Mouse (Mus musculus): ENCODE measurements around the gene Pskh1. TPM values are rescaled to one million over a fixed set of nuclear protein-coding genes. Genes with fewer than 3 reads are reported as not detected.

The Pskh1 gene
- polyA plus RNA-seq, 1 experiment from 2014 or later, result 11.6 TPM

DNA sequence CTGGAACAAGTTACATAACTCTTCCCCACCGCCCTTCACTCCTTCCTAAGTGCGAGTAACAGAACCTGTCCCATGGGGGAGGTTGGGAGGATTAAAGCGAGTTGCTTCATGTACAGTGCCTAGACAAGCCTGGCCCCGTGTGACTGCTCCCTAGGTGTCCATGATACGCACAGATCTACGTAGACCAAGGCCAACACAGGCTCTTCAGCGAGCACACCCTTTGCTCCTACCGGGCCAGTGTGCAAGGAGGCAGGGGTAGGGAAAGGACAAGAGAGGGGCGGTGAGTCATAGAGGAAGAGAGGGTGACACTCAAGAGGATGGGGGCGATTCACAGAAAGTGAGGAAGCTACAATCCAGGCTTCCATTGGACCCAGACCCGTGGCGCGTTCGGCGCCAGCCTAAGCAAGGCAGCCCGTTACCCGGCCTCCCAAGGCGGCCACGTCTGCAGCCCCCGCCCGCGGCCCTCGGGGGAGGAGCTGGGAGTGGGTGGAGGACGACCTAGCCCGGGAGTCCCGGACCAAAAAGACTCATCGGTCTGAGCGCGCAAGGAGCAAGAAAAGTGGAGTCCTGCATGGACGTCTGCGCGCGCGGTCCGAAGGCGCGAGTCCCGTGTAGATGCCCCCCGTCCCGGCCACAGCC is 65.1 kb downstream of the Pskh1 start:
- Histone ChIP-seq H3K9ac (peak overlapping the region; percentile 20; the same call in 1 of the 2 replicates), H3K27ac (no peak overlapping the region), H3K4me1 (peaks cover 7% of the 10 kb centered on the region), H3K4me2 (peak overlapping the region; percentile 53), H3K36me3 (replicated peaks) (no peaks in the 10 kb centered on the region), H3K27me3 (replicated peaks) (peaks cover 30% of the 10 kb centered on the region), H3K4me3 (peak overlapping the region; percentile 41), H3K9me3 (no peaks in the 10 kb centered on the region)
- WGBS, result 3% methylated on average over 40 of the region's 40 CpGs
- peak; percentile 67 for ATAC-seq (replicated peaks)

DNA sequence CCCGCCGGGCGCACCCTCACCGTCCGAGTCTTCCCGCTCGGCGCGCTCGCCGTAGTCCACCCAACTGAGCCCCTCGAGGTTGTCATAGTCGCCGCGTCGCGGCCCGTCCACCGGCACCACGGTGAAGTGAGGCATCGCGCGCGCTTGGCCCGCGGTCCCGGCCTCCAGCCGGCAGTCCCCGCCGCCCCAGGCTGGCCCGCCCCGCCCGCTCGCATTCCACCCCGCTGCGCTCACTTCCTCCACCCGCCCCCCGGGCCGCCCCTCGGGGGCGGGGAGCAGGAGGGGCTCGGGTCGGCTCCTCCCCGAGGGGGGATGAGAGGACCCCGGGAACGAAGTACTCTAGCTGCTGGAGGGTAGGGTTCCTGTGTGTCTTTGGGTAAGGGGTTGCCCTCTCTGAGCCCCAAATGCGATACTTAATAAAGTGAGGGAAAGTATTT is 65.7 kb downstream of the Pskh1 start, which contains the start of gene Slc12a4:
Gene Slc12a4 (minus strand): TSS at position 193 of the 437 bp plus-strand sequence.
- ATAC-seq (replicated peaks), result peak; percentile 73
- peak within 1 kb of the TSS; percentile 41 for H3K4me3 ChIP-seq
- H3K4me1 ChIP-seq, result peaks cover 7% of the 10 kb centered on the region
- H3K27me3 ChIP-seq (replicated peaks), result peaks cover 30% of the 10 kb centered on the region
- H3K9ac ChIP-seq, result peak within 1 kb of the TSS; percentile 20; the same call in 1 of the 2 replicates
- no peaks in the 10 kb centered on the region for H3K36me3 ChIP-seq (replicated peaks)
- peak within 1 kb of the TSS; percentile 53 for H3K4me2 ChIP-seq
- H3K9me3 ChIP-seq, result no peaks in the 10 kb centered on the region
- no peak within 1 kb of the TSS for H3K27ac ChIP-seq
- WGBS, result under 1% methylated on average over 47 of the region's 47 CpGs

DNA sequence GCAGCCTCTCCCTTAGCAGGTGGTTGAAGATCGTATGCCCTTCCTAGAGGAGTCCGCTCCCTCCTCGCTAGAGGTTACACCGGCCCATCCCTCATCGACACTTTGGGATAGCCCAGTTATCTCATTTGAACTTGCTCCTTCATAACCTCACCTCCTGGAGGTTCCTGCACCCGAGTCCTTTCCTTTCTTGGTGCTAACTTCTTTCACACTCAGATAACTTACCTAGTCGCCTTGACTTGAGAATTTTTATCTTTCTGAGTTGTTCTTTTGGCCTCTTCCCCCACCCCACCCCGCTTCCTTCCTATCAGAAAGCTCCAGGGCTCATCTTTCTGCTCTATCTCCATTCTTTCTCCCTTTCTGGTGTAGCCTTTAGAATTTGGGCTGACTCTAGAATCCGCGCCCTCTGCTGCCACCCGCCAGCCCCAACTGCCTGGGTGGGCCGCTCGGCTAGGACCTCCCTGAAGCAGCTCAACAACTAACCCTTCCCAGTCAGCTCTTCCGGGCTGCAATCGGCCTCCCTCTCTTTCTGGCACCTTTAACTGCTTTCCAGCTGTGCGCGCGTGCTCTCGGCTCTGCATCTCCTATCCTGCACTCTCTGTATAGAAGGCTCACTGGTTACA is 66.6 kb downstream of the Pskh1 start:
- Histone ChIP-seq H3K9ac (no peak overlapping the region), H3K4me2 (peak overlapping the region; percentile 53; the same call in 1 of the 2 replicates), H3K27me3 (replicated peaks) (peaks cover 30% of the 10 kb centered on the region), H3K4me3 (no peak overlapping the region), H3K36me3 (replicated peaks) (no peaks in the 10 kb centered on the region), H3K9me3 (no peaks in the 10 kb centered on the region), H3K4me1 (peaks cover 7% of the 10 kb centered on the region), H3K27ac (no peak overlapping the region)
- no peak for ATAC-seq (replicated peaks)
- 10% methylated on average over 19 of the region's 19 CpGs for WGBS

DNA sequence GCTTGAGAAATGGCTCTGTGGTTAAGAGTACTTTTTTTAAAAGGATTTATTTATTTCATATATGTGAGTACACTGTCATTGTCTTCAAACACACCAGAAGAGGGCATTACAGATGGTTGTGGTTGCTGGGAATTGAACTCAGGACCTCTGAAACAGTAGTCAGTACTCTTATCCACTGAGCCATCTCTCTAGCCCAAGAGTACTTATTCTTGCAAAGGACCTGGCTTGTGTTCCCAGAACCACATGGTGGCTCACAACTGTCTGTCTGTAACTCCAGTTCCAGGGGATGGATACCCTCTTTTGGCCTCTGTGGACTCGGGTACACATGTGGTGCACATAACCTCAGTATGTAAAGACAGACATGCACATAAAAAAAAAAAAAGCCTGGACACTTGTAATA is 69.1 kb downstream of the Pskh1 start:
- H3K27ac ChIP-seq, result no peak overlapping the region
- no peak overlapping the region for H3K4me2 ChIP-seq
- H3K4me1 ChIP-seq, result peaks cover 7% of the 10 kb centered on the region
- no peaks in the 10 kb centered on the region for H3K9me3 ChIP-seq
- no peak for ATAC-seq (replicated peaks)
- no peak overlapping the region for H3K4me3 ChIP-seq
- H3K9ac ChIP-seq, result no peak overlapping the region
- 67% methylated on average over 1 of the region's 1 CpGs for WGBS
- peaks cover 29% of the 10 kb centered on the region for H3K27me3 ChIP-seq (replicated peaks)
- H3K36me3 ChIP-seq (replicated peaks), result no peaks in the 10 kb centered on the region

DNA sequence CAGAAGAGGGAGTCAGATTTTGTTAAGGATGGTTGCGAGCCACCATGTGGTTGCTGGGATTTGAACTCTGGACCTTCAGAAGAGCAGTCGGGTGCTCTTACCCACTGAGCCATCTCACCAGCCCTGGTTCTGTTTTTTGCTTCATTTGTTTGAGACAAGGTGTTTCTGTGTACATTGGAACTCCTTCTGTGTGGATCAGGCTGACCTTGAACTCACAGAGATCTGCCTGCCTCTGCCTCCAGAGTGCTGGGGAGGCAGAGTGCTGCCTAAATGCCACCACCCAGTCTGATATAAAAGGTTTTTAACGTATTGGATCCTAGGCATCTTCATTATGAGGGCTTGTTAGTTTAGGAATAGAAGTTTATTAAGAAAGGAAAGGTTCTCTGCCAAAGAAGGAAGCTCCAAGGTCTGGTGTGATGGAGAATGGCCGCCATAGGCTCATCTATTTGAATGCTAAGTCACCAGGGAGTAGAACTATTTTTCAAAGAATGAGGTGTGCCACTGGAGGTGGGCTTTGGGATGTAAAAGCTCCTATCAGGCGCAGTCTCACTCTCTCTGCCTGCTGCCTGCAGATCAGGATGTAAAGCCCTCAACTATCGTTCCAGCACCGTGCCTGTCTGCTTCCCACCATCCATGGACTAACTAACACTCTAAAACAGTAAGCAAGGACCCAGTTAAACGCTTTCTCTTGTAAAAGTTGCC is 70.9 kb downstream of the Pskh1 start:
- no peak overlapping the region for H3K9ac ChIP-seq
- H3K4me2 ChIP-seq, result no peak overlapping the region
- H3K27ac ChIP-seq, result no peak overlapping the region
- no peaks in the 10 kb centered on the region for H3K4me1 ChIP-seq
- ATAC-seq (replicated peaks), result no peak
- H3K36me3 ChIP-seq (replicated peaks), result no peaks in the 10 kb centered on the region
- H3K9me3 ChIP-seq, result no peaks in the 10 kb centered on the region
- 0 out of 2 replicates have a peak, but pooled peaks cover 13% of the 10 kb centered on the region for H3K27me3 ChIP-seq (replicated peaks)
- no peak overlapping the region for H3K4me3 ChIP-seq
- 78% methylated on average over 8 of the region's 8 CpGs for WGBS

DNA sequence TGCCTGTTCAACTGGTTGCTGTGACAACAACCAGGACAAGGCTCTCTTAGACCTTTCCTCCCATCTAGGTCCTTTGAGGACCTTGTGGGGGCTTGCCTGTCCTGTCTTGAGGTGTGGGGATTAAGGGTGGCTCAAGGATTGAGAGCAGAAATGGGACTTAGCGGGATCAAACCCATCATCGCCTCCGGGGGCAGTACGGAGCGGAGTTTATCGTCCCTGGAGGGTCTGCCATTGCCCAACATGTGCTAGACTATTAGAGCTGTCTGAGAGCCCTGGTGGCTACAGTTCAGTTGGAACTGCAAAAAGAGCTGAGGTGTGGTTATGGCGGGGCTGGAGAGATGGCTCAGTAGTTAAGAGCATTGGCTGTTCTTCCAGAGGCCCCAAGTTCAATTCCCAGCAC is 75.1 kb downstream of the Pskh1 start:
- 56% methylated on average over 7 of the region's 7 CpGs for WGBS
- ATAC-seq (replicated peaks), result no peak
- no peak overlapping the region for H3K4me2 ChIP-seq
- no peak overlapping the region for H3K9ac ChIP-seq
- H3K27me3 ChIP-seq (replicated peaks), result no peaks in the 10 kb centered on the region
- H3K27ac ChIP-seq, result no peak overlapping the region
- no peaks in the 10 kb centered on the region for H3K4me1 ChIP-seq
- H3K4me3 ChIP-seq, result no peak overlapping the region
- H3K36me3 ChIP-seq (replicated peaks), result no peaks in the 10 kb centered on the region
- no peaks in the 10 kb centered on the region for H3K9me3 ChIP-seq

DNA sequence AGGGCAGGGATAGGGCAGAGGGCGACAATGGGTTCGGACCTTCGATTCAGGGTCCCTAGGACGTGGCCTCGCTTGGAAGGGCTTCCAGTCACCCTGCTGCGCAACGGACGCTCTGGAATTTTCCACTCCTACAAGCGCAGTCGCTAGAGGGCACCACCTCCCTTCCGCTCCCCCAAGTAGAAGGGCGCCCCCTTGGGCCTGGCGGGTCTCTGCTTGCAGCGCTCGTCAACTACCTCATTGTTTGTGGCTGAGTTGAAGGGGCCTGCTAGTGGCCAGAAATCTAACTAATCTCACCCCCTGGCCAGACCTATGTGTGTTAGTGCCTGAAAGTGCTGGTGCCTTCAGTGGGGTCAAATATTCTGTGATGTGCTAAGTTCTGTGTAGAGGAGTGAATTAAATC is 79.1 kb downstream of the Pskh1 start, which contains the start of gene Dpep3:
Gene Dpep3 (minus strand): TSS at position 105 of the 400 bp plus-strand sequence.
- Histone ChIP-seq H3K4me2 (no peak within 1 kb of the TSS), H3K4me3 (no peak within 1 kb of the TSS), H3K4me1 (no peaks in the 10 kb centered on the region), H3K27me3 (replicated peaks) (no peaks in the 10 kb centered on the region), H3K9ac (no peak within 1 kb of the TSS), H3K9me3 (no peaks in the 10 kb centered on the region), H3K36me3 (replicated peaks) (no peaks in the 10 kb centered on the region), H3K27ac (no peak within 1 kb of the TSS)
- WGBS, result 93% methylated on average over 15 of the region's 15 CpGs
- no peak for ATAC-seq (replicated peaks)

DNA sequence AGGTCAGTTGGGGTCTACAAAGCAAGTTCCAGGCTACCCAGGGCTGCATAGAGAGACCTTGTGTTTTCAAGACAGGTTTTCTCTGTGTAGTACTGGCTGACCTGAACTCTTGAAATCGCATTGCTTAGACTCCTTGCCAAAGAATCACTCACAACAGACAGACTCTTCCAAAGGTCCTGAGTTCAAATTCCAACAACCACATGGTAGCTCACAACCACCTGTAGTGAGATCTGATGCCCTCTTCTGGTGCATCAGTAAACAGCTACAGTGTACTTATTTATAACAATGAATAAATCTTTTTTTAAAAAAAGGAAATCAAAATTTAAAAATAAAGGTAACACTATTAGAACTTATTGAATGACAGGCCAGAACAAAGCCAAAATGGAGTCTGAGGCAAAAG is 80.9 kb downstream of the Pskh1 start:
- H3K36me3 ChIP-seq (replicated peaks), result no peaks in the 10 kb centered on the region
- WGBS, result 90% methylated on average over 1 of the region's 1 CpGs
- H3K9me3 ChIP-seq, result no peaks in the 10 kb centered on the region
- H3K4me2 ChIP-seq, result no peak overlapping the region
- no peak overlapping the region for H3K9ac ChIP-seq
- ATAC-seq (replicated peaks), result no peak
- no peak overlapping the region for H3K27ac ChIP-seq
- H3K27me3 ChIP-seq (replicated peaks), result no peaks in the 10 kb centered on the region
- no peak overlapping the region for H3K4me3 ChIP-seq
- H3K4me1 ChIP-seq, result no peaks in the 10 kb centered on the region

Small RNA genes lying within 50 kb of the gene (microRNA-seq; reads per million reads assigned to microRNA genes)
- gene Mir7074, result not detected

Other genes starting within 250 kb of the Pskh1 start
- 24.9 and 25.6 TPM in 2 replicates for gene Carmil2, start 214.2 kb upstream of the Pskh1 start, polyA plus RNA-seq (2015; fragmentation: Nextera tagmentation; extraction: Ambion mirVana)
- 104 and 106 TPM in 2 replicates for gene Acd, start 199.3 kb upstream of the Pskh1 start, polyA plus RNA-seq (2015; fragmentation: Nextera tagmentation; extraction: Ambion mirVana)
- 51.6 and 51.8 TPM in 2 replicates for gene Pard6a, start 199.3 kb upstream of the Pskh1 start, polyA plus RNA-seq (2015; fragmentation: Nextera tagmentation; extraction: Ambion mirVana)
- 0.28 and 0.43 TPM in 2 replicates for gene 4933405L10Rik, start 192.8 kb upstream of the Pskh1 start, polyA plus RNA-seq (2015; fragmentation: Nextera tagmentation; extraction: Ambion mirVana)
- gene Enkd1, start 192.2 kb upstream of the Pskh1 start, polyA plus RNA-seq (2015; fragmentation: Nextera tagmentation; extraction: Ambion mirVana), result 12.9 and 16.1 TPM in 2 replicates
- 90.3 and 100 TPM in 2 replicates for gene Gfod2, start 141.8 kb upstream of the Pskh1 start, polyA plus RNA-seq (2015; fragmentation: Nextera tagmentation; extraction: Ambion mirVana)
- gene Ranbp10, start 73.1 kb upstream of the Pskh1 start, polyA plus RNA-seq (2015; fragmentation: Nextera tagmentation; extraction: Ambion mirVana), result 11.8 and 13.6 TPM in 2 replicates
- gene Tsnaxip1, start 72.7 kb upstream of the Pskh1 start, polyA plus RNA-seq (2015; fragmentation: Nextera tagmentation; extraction: Ambion mirVana), result 0.64 and 1.0 TPM in 2 replicates
- gene Cenpt, start 47.2 kb upstream of the Pskh1 start, polyA plus RNA-seq (2015; fragmentation: Nextera tagmentation; extraction: Ambion mirVana), result 55.2 and 58.7 TPM in 2 replicates
- 56.2 and 58.6 TPM in 2 replicates for gene Thap11, start 45.3 kb upstream of the Pskh1 start, polyA plus RNA-seq (2015; fragmentation: Nextera tagmentation; extraction: Ambion mirVana)
- 148 and 152 TPM in 2 replicates for gene Nutf2, start 39.9 kb upstream of the Pskh1 start, polyA plus RNA-seq (2015; fragmentation: Nextera tagmentation; extraction: Ambion mirVana)
- 52.9 and 61.9 TPM in 2 replicates for gene Edc4, start 19.6 kb upstream of the Pskh1 start, polyA plus RNA-seq (2015; fragmentation: Nextera tagmentation; extraction: Ambion mirVana)
- gene Nrn1l, start 6.9 kb upstream of the Pskh1 start, polyA plus RNA-seq (2015; fragmentation: Nextera tagmentation; extraction: Ambion mirVana), result 0.30 TPM in 1 of 2 replicates, not detected in the other
- 5.4 and 5.5 TPM in 2 replicates for gene Ctrl, start 33.4 kb downstream of the Pskh1 start, polyA plus RNA-seq (2015; fragmentation: Nextera tagmentation; extraction: Ambion mirVana)
- gene Psmb10, start 38.0 kb downstream of the Pskh1 start, polyA plus RNA-seq (2015; fragmentation: Nextera tagmentation; extraction: Ambion mirVana), result 64.3 and 65.3 TPM in 2 replicates
- 1.6 and 2.0 TPM in 2 replicates for gene Lcat, start 42.9 kb downstream of the Pskh1 start, polyA plus RNA-seq (2015; fragmentation: Nextera tagmentation; extraction: Ambion mirVana)
- 7.5 and 9.1 TPM in 2 replicates for gene Slc12a4, start 65.7 kb downstream of the Pskh1 start, polyA plus RNA-seq (2015; fragmentation: Nextera tagmentation; extraction: Ambion mirVana)
- not detected in 2 replicates for gene Dpep3, start 79.0 kb downstream of the Pskh1 start, polyA plus RNA-seq (2015; fragmentation: Nextera tagmentation; extraction: Ambion mirVana)
- gene Dus2, start 90.9 kb downstream of the Pskh1 start, polyA plus RNA-seq (2015; fragmentation: Nextera tagmentation; extraction: Ambion mirVana), result 29.0 and 30.8 TPM in 2 replicates
- 0.21 and 0.26 TPM in 2 replicates for gene Dpep2nb, start 105.5 kb downstream of the Pskh1 start, polyA plus RNA-seq (2015; fragmentation: Nextera tagmentation; extraction: Ambion mirVana)
- gene Ddx28, start 111.4 kb downstream of the Pskh1 start, polyA plus RNA-seq (2015; fragmentation: Nextera tagmentation; extraction: Ambion mirVana), result 22.9 and 23.8 TPM in 2 replicates
- 3.7 and 3.8 TPM in 2 replicates for gene Nfatc3, start 158.4 kb downstream of the Pskh1 start, polyA plus RNA-seq (2015; fragmentation: Nextera tagmentation; extraction: Ambion mirVana)
- gene Esrp2, start 236.5 kb downstream of the Pskh1 start, polyA plus RNA-seq (2015; fragmentation: Nextera tagmentation; extraction: Ambion mirVana), result 0.37 and 0.38 TPM in 2 replicates
- 23.3 and 24.3 TPM in 2 replicates for gene Pla2g15, start 250.0 kb downstream of the Pskh1 start, polyA plus RNA-seq (2015; fragmentation: Nextera tagmentation; extraction: Ambion mirVana)

Data from midbrain, embryonic 15.5 days (tissue).